Mouse (Mus musculus): ENCODE results near the gene Fbll1. TPM values are rescaled to one million over a fixed set of nuclear protein-coding genes. Genes with fewer than 3 reads are reported as not detected.

Fbll1 gene
- polyA plus RNA-seq, 1 experiment from 2014 or later, result not detected

GRCm38 (mm10) chr11:35834022-35834760 is 35.5 kb upstream of the Fbll1 start, which contains the start of gene Rars:
Rars (minus strand) TSS chr11:35834506.
- 1% methylated on average over 46 of the region's 46 CpGs for WGBS
- Histone ChIP-seq H3K36me3 (ENCODE audit: control insufficient read depth, insufficient read depth, low read length) (peaks cover 28% of the 10 kb centered on the region), H3K27me3 (ENCODE audit: control insufficient read depth, insufficient read depth, low read length) (no peaks in the 10 kb centered on the region), H3K9ac (ENCODE audit: low read depth, low read length) (peak within 1 kb of the TSS; percentile 80), H3K27ac (ENCODE audit: low read depth, low read length) (no peak within 1 kb of the TSS), H3K4me3 (ENCODE audit: low read length) (peak within 1 kb of the TSS; percentile 95), H3K9me3 (ENCODE audit: control insufficient read depth, low read length) (no peaks in the 10 kb centered on the region), H3K4me1 (ENCODE audit: control insufficient read depth, insufficient read depth, low read length) (peaks cover 4% of the 10 kb centered on the region; the same call in 1 of the 2 replicates), H3K4me2 (replicated peaks; ENCODE audit: low read depth, low read length) (peak within 1 kb of the TSS; percentile 50)
- ATAC-seq (ENCODE audit: low FRiP score, low TSS enrichment), result peak; percentile 87

- Histone ChIP-seq H3K4me2 (replicated peaks; ENCODE audit: low read depth, low read length) (peak overlapping the region; percentile 50), H3K27ac (ENCODE audit: low read depth, low read length) (no peak overlapping the region), H3K9me3 (ENCODE audit: control insufficient read depth, low read length) (no peaks in the 10 kb centered on the region), H3K4me1 (ENCODE audit: control insufficient read depth, insufficient read depth, low read length) (peaks cover 4% of the 10 kb centered on the region; the same call in 1 of the 2 replicates), H3K4me3 (ENCODE audit: low read length) (peak overlapping the region; percentile 95), H3K36me3 (ENCODE audit: control insufficient read depth, insufficient read depth, low read length) (peaks cover 38% of the 10 kb centered on the region), H3K9ac (ENCODE audit: low read depth, low read length) (peak overlapping the region; percentile 80; the same call in 1 of the 2 replicates), H3K27me3 (ENCODE audit: control insufficient read depth, insufficient read depth, low read length) (no peaks in the 10 kb centered on the region)
- WGBS, result 83% methylated on average over 6 of the region's 6 CpGs
- no peak for ATAC-seq (ENCODE audit: low FRiP score, low TSS enrichment)
These were observed 34.6 kb upstream of the Fbll1 start for GRCm38 (mm10) chr11:35833270-35833669.

GRCm38 (mm10) chr11:35832139-35832538 is 33.5 kb upstream of the Fbll1 start:
- Histone ChIP-seq H3K4me3 (ENCODE audit: low read length) (no peak overlapping the region), H3K4me1 (ENCODE audit: control insufficient read depth, insufficient read depth, low read length) (peaks cover 4% of the 10 kb centered on the region; the same call in 1 of the 2 replicates), H3K9ac (ENCODE audit: low read depth, low read length) (no peak overlapping the region), H3K9me3 (ENCODE audit: control insufficient read depth, low read length) (no peaks in the 10 kb centered on the region), H3K27me3 (ENCODE audit: control insufficient read depth, insufficient read depth, low read length) (no peaks in the 10 kb centered on the region), H3K36me3 (ENCODE audit: control insufficient read depth, insufficient read depth, low read length) (peaks cover 49% of the 10 kb centered on the region), H3K4me2 (replicated peaks; ENCODE audit: low read depth, low read length) (no peak overlapping the region), H3K27ac (ENCODE audit: low read depth, low read length) (no peak overlapping the region)
- ATAC-seq (ENCODE audit: low FRiP score, low TSS enrichment), result no peak
- WGBS, result 77% methylated on average over 4 of the region's 4 CpGs

GRCm38 (mm10) chr11:35827714-35828113 is 29.0 kb upstream of the Fbll1 start:
- H3K36me3 ChIP-seq (ENCODE audit: control insufficient read depth, insufficient read depth, low read length), result peaks cover 85% of the 10 kb centered on the region

GRCm38 (mm10) chr11:35816316-35816715 is 17.6 kb upstream of the Fbll1 start:
- Histone ChIP-seq H3K27ac (ENCODE audit: low read depth, low read length) (no peak overlapping the region), H3K36me3 (ENCODE audit: control insufficient read depth, insufficient read depth, low read length) (peaks cover 98% of the 10 kb centered on the region), H3K4me3 (ENCODE audit: low read length) (no peak overlapping the region), H3K4me1 (ENCODE audit: control insufficient read depth, insufficient read depth, low read length) (no peaks in the 10 kb centered on the region), H3K9ac (ENCODE audit: low read depth, low read length) (no peak overlapping the region), H3K9me3 (ENCODE audit: control insufficient read depth, low read length) (no peaks in the 10 kb centered on the region), H3K27me3 (ENCODE audit: control insufficient read depth, insufficient read depth, low read length) (no peaks in the 10 kb centered on the region), H3K4me2 (replicated peaks; ENCODE audit: low read depth, low read length) (no peak overlapping the region)
- WGBS, result 92% methylated on average over 12 of the region's 12 CpGs
- ATAC-seq (ENCODE audit: low FRiP score, low TSS enrichment), result no peak

More at GRCm38 (mm10) chr11:35827714-35828113, 29.0 kb upstream of the Fbll1 start:
- H3K27me3 ChIP-seq (ENCODE audit: control insufficient read depth, insufficient read depth, low read length), result no peaks in the 10 kb centered on the region
- no peak overlapping the region for H3K4me2 ChIP-seq (replicated peaks; ENCODE audit: low read depth, low read length)
- 95% methylated on average over 6 of the region's 6 CpGs for WGBS
- no peaks in the 10 kb centered on the region for H3K4me1 ChIP-seq (ENCODE audit: control insufficient read depth, insufficient read depth, low read length)
- no peaks in the 10 kb centered on the region for H3K9me3 ChIP-seq (ENCODE audit: control insufficient read depth, low read length)
- no peak overlapping the region for H3K4me3 ChIP-seq (ENCODE audit: low read length)
- no peak overlapping the region for H3K9ac ChIP-seq (ENCODE audit: low read depth, low read length)
- H3K27ac ChIP-seq (ENCODE audit: low read depth, low read length), result no peak overlapping the region
- ATAC-seq (ENCODE audit: low FRiP score, low TSS enrichment), result no peak

- no peak for ATAC-seq (ENCODE audit: low FRiP score, low TSS enrichment)
- 86% methylated on average over 10 of the region's 10 CpGs for whole genome bisulfite sequencing
These were observed 12.8 kb upstream of the Fbll1 start for GRCm38 (mm10) chr11:35811458-35811857.

GRCm38 (mm10) chr11:35801332-35801731 is 2.6 kb upstream of the Fbll1 start:
- Histone ChIP-seq H3K4me2 (replicated peaks; ENCODE audit: low read depth, low read length) (no peak overlapping the region), H3K36me3 (ENCODE audit: control insufficient read depth, insufficient read depth, low read length) (no peaks in the 10 kb centered on the region), H3K9ac (ENCODE audit: low read depth, low read length) (no peak overlapping the region), H3K9me3 (ENCODE audit: control insufficient read depth, low read length) (no peaks in the 10 kb centered on the region), H3K4me3 (ENCODE audit: low read length) (no peak overlapping the region), H3K27ac (ENCODE audit: low read depth, low read length) (no peak overlapping the region), H3K4me1 (ENCODE audit: control insufficient read depth, insufficient read depth, low read length) (no peaks in the 10 kb centered on the region), H3K27me3 (ENCODE audit: control insufficient read depth, insufficient read depth, low read length) (peaks cover 27% of the 10 kb centered on the region)
- whole genome bisulfite sequencing, result 77% methylated on average over 5 of the region's 5 CpGs
- no peak for ATAC-seq (ENCODE audit: low FRiP score, low TSS enrichment)

More at GRCm38 (mm10) chr11:35811458-35811857, 12.8 kb upstream of the Fbll1 start:
- H3K27ac ChIP-seq (ENCODE audit: low read depth, low read length), result no peak overlapping the region
- no peaks in the 10 kb centered on the region for H3K27me3 ChIP-seq (ENCODE audit: control insufficient read depth, insufficient read depth, low read length)
- H3K4me3 ChIP-seq (ENCODE audit: low read length), result no peak overlapping the region
- no peak overlapping the region for H3K4me2 ChIP-seq (replicated peaks; ENCODE audit: low read depth, low read length)
- peaks cover 89% of the 10 kb centered on the region for H3K36me3 ChIP-seq (ENCODE audit: control insufficient read depth, insufficient read depth, low read length)
- H3K9me3 ChIP-seq (ENCODE audit: control insufficient read depth, low read length), result no peaks in the 10 kb centered on the region
- H3K9ac ChIP-seq (ENCODE audit: low read depth, low read length), result no peak overlapping the region
- no peaks in the 10 kb centered on the region for H3K4me1 ChIP-seq (ENCODE audit: control insufficient read depth, insufficient read depth, low read length)

GRCm38 (mm10) chr11:35798495-35798820 is 226 bp downstream of the Fbll1 start:
- peak overlapping the region; percentile 38 for H3K4me3 ChIP-seq (ENCODE audit: low read length)
- H3K4me2 ChIP-seq (replicated peaks; ENCODE audit: low read depth, low read length), result peak overlapping the region; percentile 50
- WGBS, result 4% methylated on average over 23 of the region's 23 CpGs
- peaks cover 36% of the 10 kb centered on the region for H3K27me3 ChIP-seq (ENCODE audit: control insufficient read depth, insufficient read depth, low read length)
- H3K9me3 ChIP-seq (ENCODE audit: control insufficient read depth, low read length), result no peaks in the 10 kb centered on the region
- ATAC-seq (ENCODE audit: low FRiP score, low TSS enrichment), result peak; percentile 20; the same call in 1 of the 2 replicates
- no peak overlapping the region for H3K9ac ChIP-seq (ENCODE audit: low read depth, low read length)
- H3K4me1 ChIP-seq (ENCODE audit: control insufficient read depth, insufficient read depth, low read length), result no peaks in the 10 kb centered on the region
- H3K36me3 ChIP-seq (ENCODE audit: control insufficient read depth, insufficient read depth, low read length), result no peaks in the 10 kb centered on the region
- H3K27ac ChIP-seq (ENCODE audit: low read depth, low read length), result no peak overlapping the region

- WGBS, result 5% methylated on average over 72 of the region's 86 CpGs
- peaks cover 36% of the 10 kb centered on the region for H3K27me3 ChIP-seq (ENCODE audit: control insufficient read depth, insufficient read depth, low read length)
These were observed 761 bp downstream of the Fbll1 start for GRCm38 (mm10) chr11:35797751-35798494.

More at GRCm38 (mm10) chr11:35797751-35798494, 761 bp downstream of the Fbll1 start:
- Histone ChIP-seq H3K36me3 (ENCODE audit: control insufficient read depth, insufficient read depth, low read length) (no peaks in the 10 kb centered on the region), H3K27ac (ENCODE audit: low read depth, low read length) (no peak overlapping the region), H3K9ac (ENCODE audit: low read depth, low read length) (no peak overlapping the region), H3K9me3 (ENCODE audit: control insufficient read depth, low read length) (no peaks in the 10 kb centered on the region), H3K4me2 (replicated peaks; ENCODE audit: low read depth, low read length) (peak overlapping the region; percentile 50), H3K4me1 (ENCODE audit: control insufficient read depth, insufficient read depth, low read length) (no peaks in the 10 kb centered on the region), H3K4me3 (ENCODE audit: low read length) (peak overlapping the region; percentile 38)
- ATAC-seq (ENCODE audit: low FRiP score, low TSS enrichment), result 0 out of 2 replicates have a peak, but pooled peaks have one; percentile 6

Measured in kidney, embryonic 14.5 days (tissue).